Mouse (Mus musculus) lung, postnatal 0 days (tissue): ENCODE data around the gene Zfp759. TPM values are rescaled to one million over a fixed set of nuclear protein-coding genes. Genes with fewer than 3 reads are reported as not detected.
"Not testable (repeated sequence)": the region's sequence is repeated elsewhere in the genome, so short reads cannot be mapped to it uniquely, and the experiment has no call there.

ENCODE experiments used
- ATAC-seq: fragments of 200-750 bp; cut with Nextera tagmentation; 2 replicates; pipeline ENCODE4 v1.8.0; 2017; ENCODE audit warnings: moderate library complexity
- DNase-seq: peaks from one replicate; pipeline ENCODE4 v3.0.0-alpha.2; 2016; ENCODE audit warnings: low spot score
- H3K27ac ChIP-seq: fragments of 300-500 bp; sonication (generic); 2 replicates; pipeline ENCODE4 v1.5.1; 2014; ENCODE audit warnings: antibody characterized with exemption, mild to moderate bottlenecking, low read length, mixed read lengths
- H3K27me3 ChIP-seq: fragments of 300-500 bp; sonication (generic); replicated peaks from 2 replicates; pipeline ENCODE4 v1.6.1; 2014; ENCODE audit warnings: low read length, mixed read lengths; ENCODE audit not compliant: insufficient read depth
- H3K36me3 ChIP-seq: fragments of 300-500 bp; sonication (generic); 2 replicates; pipeline ENCODE4 v1.6.1; 2014; ENCODE audit warnings: low read length, mixed read lengths; ENCODE audit not compliant: insufficient read depth
- H3K4me1 ChIP-seq: fragments of 300-500 bp; sonication (generic); 2 replicates; pipeline ENCODE4 v1.6.1; 2014; ENCODE audit warnings: antibody characterized with exemption, low read depth, low read length, mixed read lengths; ENCODE audit not compliant: insufficient read depth
- H3K4me2 ChIP-seq: fragments of 300-500 bp; sonication (generic); replicated peaks from 2 replicates; pipeline ENCODE4 v1.6.1; 2014; ENCODE audit warnings: low read depth, mild to moderate bottlenecking, low read length, moderate library complexity, mixed read lengths
- H3K4me3 ChIP-seq: fragments of 300-500 bp; sonication (generic); 2 replicates; pipeline ENCODE4 v1.5.1; 2014; ENCODE audit warnings: low read depth, low read length
- H3K9ac ChIP-seq: fragments of 300-500 bp; sonication (generic); replicated peaks from 2 replicates; pipeline ENCODE4 v1.6.1; 2014; ENCODE audit warnings: low read depth, mild to moderate bottlenecking
- H3K9me3 ChIP-seq: fragments of 300-500 bp; sonication (generic); 2 replicates; pipeline ENCODE4 v1.6.1; 2016; ENCODE audit warnings: low read length, mixed read lengths
- CTCF ChIP-seq: IDR thresholded peaks from 2 replicates; pipeline ENCODE4 v1.5.1; 2016; ENCODE audit warnings: antibody characterized with exemption, mild to moderate bottlenecking
- EP300 ChIP-seq: IDR thresholded peaks from 2 replicates; pipeline ENCODE4 v1.6.1; 2016; ENCODE audit warnings: antibody characterized with exemption, mild to moderate bottlenecking, control low read depth
- WGBS: fragments of 180-500 bp; shearing (Covaris S2); extraction: QIAGEN DNeasy Blood & Tissue Kit; methylation state at CpG from one replicate; pipeline ENCODE4 v1.1.7; 2014; 5-methylcytosine and 5-hydroxymethylcytosine counted together
- polyA plus RNA-seq: library from polyadenylated mRNA; unstranded; fragments of >200 nt; fragmentation: Nextera tagmentation; extraction: Ambion mirVana; gene quantifications from 2 replicates; pipeline ENCODE4 v1.2.1, GENCODE M21; 2015

The Zfp759 gene
- polyA plus RNA-seq, 1 experiment from 2014 or later = 1.1 TPM

DNA sequence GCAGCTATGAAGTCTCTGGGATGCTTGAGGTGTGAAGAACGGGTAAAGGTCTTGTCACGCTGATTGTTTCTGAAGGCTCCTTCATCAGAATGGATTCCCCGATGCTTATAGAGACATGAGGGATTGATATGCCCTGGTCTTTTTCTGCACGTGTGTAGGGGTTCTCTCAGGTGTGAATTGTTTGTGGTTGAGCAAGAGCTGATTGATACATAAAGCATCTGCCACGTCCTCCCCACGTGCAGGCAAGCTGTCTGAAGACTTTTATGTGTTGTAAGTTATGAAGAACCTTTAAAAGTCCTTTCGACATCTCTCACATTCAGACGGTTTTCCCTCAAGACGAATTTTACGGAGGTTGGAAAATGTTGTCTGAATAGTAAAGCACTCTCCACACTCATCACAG is 23.6 kb upstream of the Zfp759 start, which contains the start of gene Zfp708:
Zfp708 (minus strand) TSS at position 101 of the 400 bp plus-strand sequence.
- Histone ChIP-seq H3K36me3 (peaks cover 7% of the 10 kb centered on the region), H3K4me1 (no peaks in the 10 kb centered on the region), H3K4me3 (no peak within 1 kb of the TSS), H3K27ac (no peak within 1 kb of the TSS), H3K27me3 (no peaks in the 10 kb centered on the region), H3K9ac (no peak within 1 kb of the TSS), H3K4me2 (no peak within 1 kb of the TSS), H3K9me3 (no peaks in the 10 kb centered on the region)
- TF ChIP-seq EP300 (no peak), CTCF (no peak)
- DNase-seq (no peak), ATAC-seq (no peak)
- 84% methylated on average over 10 of the region's 10 CpGs for WGBS

DNA sequence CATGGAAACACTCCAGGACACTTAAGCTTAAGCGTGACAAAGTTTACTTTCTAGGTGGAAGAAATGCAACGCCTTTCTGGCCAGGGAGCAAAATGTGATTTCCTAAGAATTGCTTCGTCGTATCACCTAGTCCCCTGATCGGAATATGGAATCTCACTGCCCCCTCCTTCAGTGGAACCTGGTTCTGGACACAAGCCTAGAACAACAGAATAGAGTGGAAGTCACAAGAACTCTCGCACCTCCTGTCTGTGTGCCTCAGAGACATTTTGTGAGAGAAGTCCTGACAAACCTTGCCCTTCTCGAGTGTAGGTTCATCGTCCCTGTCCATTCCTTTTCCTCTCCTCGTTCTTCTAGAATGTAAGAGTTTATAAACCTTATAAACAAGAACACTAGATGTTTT is 13.8 kb upstream of the Zfp759 start:
- H3K9ac ChIP-seq = 0 out of 2 replicates have a peak overlapping the region, but pooled peaks have one; percentile 67
- ATAC-seq (no peak), DNase-seq (peak; percentile 8)
- H3K27me3 ChIP-seq = no peaks in the 10 kb centered on the region
- H3K27ac ChIP-seq = peak overlapping the region; percentile 86; the same call in 1 of the 2 replicates
- H3K9me3 ChIP-seq = no peaks in the 10 kb centered on the region
- TF ChIP-seq EP300 (no peak), CTCF (no peak)
- peak overlapping the region; percentile 75 for H3K4me2 ChIP-seq
- 32% methylated on average over 9 of the region's 9 CpGs for WGBS
- peak overlapping the region; percentile 75 for H3K4me3 ChIP-seq
- peaks cover 3% of the 10 kb centered on the region; the same call in 1 of the 2 replicates for H3K4me1 ChIP-seq
- no peaks in the 10 kb centered on the region for H3K36me3 ChIP-seq

DNA sequence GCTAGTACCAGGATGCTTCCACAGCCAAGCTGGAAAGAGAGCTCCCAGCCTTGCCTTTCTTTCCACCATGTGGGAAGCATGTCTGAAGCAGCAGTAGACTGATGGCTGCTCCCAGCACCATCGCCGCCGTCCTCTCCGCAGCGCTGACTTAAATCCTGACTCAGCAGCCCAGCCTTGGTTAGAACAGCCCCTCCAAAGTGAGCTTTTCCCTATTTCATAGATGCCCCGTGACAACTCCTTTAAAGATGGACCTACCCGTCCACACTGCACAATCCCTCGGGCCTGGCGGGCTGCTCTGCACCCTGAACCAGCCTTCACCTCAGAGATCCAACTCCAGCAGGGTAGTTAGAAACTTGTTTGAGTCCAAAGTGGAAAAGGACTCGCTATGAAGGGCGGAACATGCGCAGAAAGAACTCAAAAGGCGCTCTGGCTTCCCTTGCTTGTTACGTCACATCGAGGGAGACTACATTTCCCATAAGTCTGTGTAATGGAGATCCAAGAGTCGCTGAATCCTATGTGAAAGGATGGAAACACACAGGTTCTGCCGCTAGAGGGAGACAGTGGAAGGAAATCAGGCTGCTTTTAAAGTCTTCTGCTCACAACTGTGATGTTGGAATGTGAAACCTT is 13.2 kb upstream of the Zfp759 start, which contains the start of gene Gm28557:
Gm28557 (minus strand) TSS at position 411 of the 627 bp plus-strand sequence.
- H3K4me3 ChIP-seq = peak within 1 kb of the TSS; percentile 75
- H3K9ac ChIP-seq = peak within 1 kb of the TSS; percentile 67; the same call in 1 of the 2 replicates
- H3K27me3 ChIP-seq = no peaks in the 10 kb centered on the region
- peak; percentile 98 for DNase-seq
- TF ChIP-seq EP300 (peak; percentile 61; the same call in 1 of the 2 replicates), CTCF (peak; percentile 92)
- peak within 1 kb of the TSS; percentile 86 for H3K27ac ChIP-seq
- H3K4me1 ChIP-seq = peaks cover 3% of the 10 kb centered on the region; the same call in 1 of the 2 replicates
- no peaks in the 10 kb centered on the region for H3K36me3 ChIP-seq
- ATAC-seq = peak; percentile 99
- H3K4me2 ChIP-seq = peak within 1 kb of the TSS; percentile 75
- H3K9me3 ChIP-seq = no peaks in the 10 kb centered on the region
- WGBS = under 1% methylated on average over 17 of the region's 17 CpGs

DNA sequence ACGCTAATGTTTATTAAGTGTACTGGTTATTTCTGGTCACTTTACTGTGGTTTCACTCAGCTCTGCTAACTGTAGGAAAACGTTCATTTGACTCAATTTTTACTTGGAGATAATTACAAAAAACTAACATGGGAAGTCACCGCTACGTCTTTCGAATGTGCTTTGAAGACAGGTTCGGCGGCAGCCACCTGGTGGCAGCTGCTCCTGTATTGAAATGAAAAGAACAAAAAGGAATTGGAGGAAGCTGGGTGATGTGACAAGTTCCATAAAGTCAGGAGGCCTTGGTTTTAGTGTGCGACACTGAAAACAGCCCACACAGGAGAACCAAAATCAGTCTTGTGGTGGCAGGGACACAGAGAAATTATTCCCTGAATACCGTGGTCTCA is 12.6 kb upstream of the Zfp759 start:
- H3K4me1 ChIP-seq = peaks cover 3% of the 10 kb centered on the region; the same call in 1 of the 2 replicates
- ATAC-seq (peak; percentile 61), DNase-seq (no peak)
- H3K4me3 ChIP-seq = peak overlapping the region; percentile 75
- H3K27ac ChIP-seq = no peak overlapping the region
- H3K9ac ChIP-seq = no peak overlapping the region
- H3K36me3 ChIP-seq = no peaks in the 10 kb centered on the region
- H3K27me3 ChIP-seq = no peaks in the 10 kb centered on the region
- H3K9me3 ChIP-seq = no peaks in the 10 kb centered on the region
- 5% methylated on average over 9 of the region's 9 CpGs for WGBS
- H3K4me2 ChIP-seq = peak overlapping the region; percentile 42
- TF ChIP-seq EP300 = no peak
- TF ChIP-seq CTCF = no peak; the same call in 1 of the 2 replicates

DNA sequence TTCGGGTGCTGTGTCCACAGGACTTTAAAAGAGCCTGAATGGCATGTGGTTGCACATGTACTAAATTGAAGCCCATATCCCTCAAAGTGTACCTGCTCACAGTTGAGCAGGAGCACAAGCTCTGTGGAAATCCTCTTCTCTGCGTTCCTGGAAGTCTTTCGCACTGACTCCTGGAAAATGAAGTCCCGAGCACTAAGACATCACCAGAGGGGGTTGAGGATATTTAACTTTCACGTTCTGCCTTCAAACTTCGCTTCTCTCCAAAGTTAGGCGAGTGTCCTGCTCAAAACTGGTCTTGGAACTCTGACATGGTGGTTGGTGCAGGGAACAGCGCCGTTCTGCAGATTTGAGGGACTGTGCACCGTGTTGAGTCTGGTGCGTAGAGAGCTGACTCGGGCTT is 9.4 kb upstream of the Zfp759 start:
- ATAC-seq (no peak), DNase-seq (no peak)
- H3K4me1 ChIP-seq = peaks cover 3% of the 10 kb centered on the region; the same call in 1 of the 2 replicates
- no peak overlapping the region for H3K9ac ChIP-seq
- no peaks in the 10 kb centered on the region for H3K9me3 ChIP-seq
- no peak overlapping the region for H3K4me3 ChIP-seq
- H3K36me3 ChIP-seq = no peaks in the 10 kb centered on the region
- H3K27ac ChIP-seq = no peak overlapping the region
- TF ChIP-seq EP300 (no peak), CTCF (no peak)
- H3K27me3 ChIP-seq = no peaks in the 10 kb centered on the region
- H3K4me2 ChIP-seq = no peak overlapping the region
- 78% methylated on average over 12 of the region's 12 CpGs for WGBS

DNA sequence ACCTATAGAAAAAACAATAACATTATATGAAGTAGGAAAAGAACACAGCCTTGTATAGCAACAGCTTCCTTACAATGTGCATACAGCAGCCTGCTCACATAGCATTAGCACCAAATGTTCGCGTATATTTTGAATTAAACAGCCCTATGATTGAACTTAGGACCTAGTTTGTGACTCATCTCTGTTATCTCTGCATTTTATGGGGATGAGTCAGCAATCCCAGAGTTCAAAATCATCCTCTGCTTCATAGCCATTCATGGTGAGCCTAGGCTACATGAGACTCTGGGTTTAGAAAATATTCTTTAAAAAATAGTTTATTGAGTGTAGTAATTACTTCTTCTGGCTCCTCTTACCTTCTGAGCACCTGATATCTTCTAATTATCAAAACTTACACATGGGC is 8.2 kb upstream of the Zfp759 start:
- Histone ChIP-seq H3K9ac (no peak overlapping the region), H3K4me2 (no peak overlapping the region), H3K27ac (no peak overlapping the region), H3K27me3 (no peaks in the 10 kb centered on the region), H3K4me1 (no peaks in the 10 kb centered on the region), H3K36me3 (no peaks in the 10 kb centered on the region), H3K9me3 (no peaks in the 10 kb centered on the region), H3K4me3 (no peak overlapping the region)
- DNase-seq (no peak), ATAC-seq (no peak)
- TF ChIP-seq CTCF (no peak), EP300 (no peak)
- 82% methylated on average over 2 of the region's 2 CpGs for WGBS

DNA sequence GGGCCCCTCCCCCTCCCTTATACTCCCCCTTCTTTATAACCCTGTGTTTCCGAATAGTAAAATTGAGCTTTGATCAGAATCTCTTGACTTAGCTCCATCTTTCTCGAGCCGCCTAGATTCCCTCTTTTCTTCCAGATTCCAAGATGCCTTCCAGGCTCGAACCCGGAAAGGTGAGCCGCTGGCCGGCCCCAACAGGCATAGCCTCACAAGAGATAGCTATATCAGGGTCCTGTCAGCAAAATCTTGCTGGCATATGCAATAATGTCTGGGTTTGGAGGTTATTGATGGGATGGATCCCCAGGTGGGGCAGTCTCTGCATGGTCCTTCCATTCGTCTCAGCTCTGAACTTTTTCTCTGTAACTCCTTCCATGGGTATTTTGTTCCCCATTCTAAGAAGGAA is 5.3 kb upstream of the Zfp759 start, which contains the start of gene Rslcan18:
Rslcan18 (minus strand) TSS at position 101 of the 400 bp plus-strand sequence.
- not testable (repeated sequence) for DNase-seq, H3K9me3 ChIP-seq, H3K27ac ChIP-seq, H3K4me3 ChIP-seq, H3K27me3 ChIP-seq, H3K36me3 ChIP-seq, H3K4me1 ChIP-seq, H3K4me2 ChIP-seq, H3K9ac ChIP-seq, ATAC-seq
- WGBS = 95% methylated on average over 8 of the region's 8 CpGs
